23 mouse cellular contexts compared by ENCODE assay signal in genomic region chr8:91273493-91273892, GRCm38 (mm10). TPM values are rescaled to one million over a fixed set of nuclear protein-coding genes. Genes with fewer than 3 reads are reported as not detected.
A peak's percentile ranks its signal among the peaks of the same experiment; 100 is the strongest.
DNase-seq lines count a peak whose midpoint lies in the region; TF ChIP-seq lines count a peak whose summit lies in the region.
"Had no signal": no experiment of that assay in that cellular context is flagged by ENCODE, and none has a peak within 500 bp of the region (broad histone marks: within the 10 kb centered on the region; RNA-seq: fewer than 3 reads in every experiment).

No protein-coding gene starts in this region.

- DNase-seq in layer of hippocampus, adult 9-10 months (ENCODE audit: low spot score): peak; percentile 20
- DNase-seq in layer of hippocampus, adult 8-10 months (ENCODE audit: low spot score in 2 of 2): no peak
- DNase-seq in left cerebral cortex, adult 9 months (ENCODE audit: low spot score in 2 of 2): peak; percentile 24 to 48
- DNase-seq in left cerebral cortex, postnatal 4 days: no peak
- peak; percentile 72 for DNase-seq in brain, adult 2 months (ENCODE audit: low read depth, low spot score)
- DNase-seq in gastrocnemius, postnatal 14 days: no peak
- DNase-seq: adrenal gland, adult 8-10 months; adrenal gland, postnatal 25 days; cerebellum, adult 18-20 months; cerebellum, adult 9-10 months; cerebellum, postnatal 14 days; forebrain, postnatal 0 days; gastrocnemius, postnatal 10 days; heart, adult 11 months; heart, postnatal 10 days; heart, postnatal 36 days had no signal

- TF ChIP-seq CTCF in cortical plate, adult 2 months (IDR thresholded peaks at IDR 0.05; ENCODE audit: extremely low read depth, insufficient read depth, low read length): no peak

- H3K4me3 ChIP-seq in cortical plate, adult 2 months (ENCODE audit: insufficient read depth, low read length): no peak overlapping the region
- H3K4me3 ChIP-seq: embryonic facial prominence, embryonic 12.5 days; embryonic facial prominence, embryonic 15.5 days; heart, embryonic 12.5 days; heart, embryonic 15.5 days; hindbrain, embryonic 10.5 days; hindbrain, embryonic 13.5 days had no signal

- intact Hi-C loops in left cerebral cortex, postnatal 4 days (cut with DNase I): no loop called here
- intact Hi-C loops in gastrocnemius, postnatal 14 days (cut with DNase I; ENCODE audit: low total_unique reads): no loop called here

- no peak for TF ChIP-seq POLR2A in cortical plate, adult 2 months (IDR thresholded peaks at IDR 0.05; ENCODE audit: extremely low read depth, insufficient read depth, low read length)

- peaks cover 1% of the 10 kb centered on the region for H3K4me1 ChIP-seq in cortical plate, adult 2 months (ENCODE audit: control insufficient read depth, insufficient read depth, low read length)
- H3K4me1 ChIP-seq: embryonic facial prominence, embryonic 12.5 days; embryonic facial prominence, embryonic 15.5 days; heart, embryonic 12.5 days; heart, embryonic 15.5 days; hindbrain, embryonic 10.5 days; hindbrain, embryonic 13.5 days had no signal

- peak overlapping the region; percentile 39; the same call in 1 of the 2 replicates for H3K27ac ChIP-seq in cortical plate, adult 2 months (ENCODE audit: insufficient read depth, low read length)
- H3K27ac ChIP-seq: embryonic facial prominence, embryonic 12.5 days; embryonic facial prominence, embryonic 15.5 days; heart, embryonic 15.5 days; hindbrain, embryonic 10.5 days; hindbrain, embryonic 13.5 days had no signal

RNA-seq across cellular contexts. Expression of gene Rpgrip1l, which starts 39.6 kb away (rescaled TPM):
- 10 to 100 TPM; 20.9 to 27.3 (median 23.2) TPM for total RNA-seq in layer of hippocampus, adult 8-10 months (2022)
- total RNA-seq in left cerebral cortex, postnatal 4 days (2021): 10 to 100 TPM; 19.9 to 23.9 TPM
- polyA plus RNA-seq in cortical plate, adult 2 months (2012; rRNA removed): 7.8 and 8.1 TPM in 2 replicates
- 1 to 10 TPM; 1.8 to 3.3 TPM for total RNA-seq in gastrocnemius, postnatal 14 days (2021)

RNA-seq across cellular contexts. Expression of gene Fto, which starts 39.8 kb away (rescaled TPM):
- 100 to 1,000 TPM; 143 to 151 (median 148) TPM for total RNA-seq in layer of hippocampus, adult 8-10 months (2022)
- 100 to 1,000 TPM; 121 to 133 TPM for total RNA-seq in left cerebral cortex, postnatal 4 days (2021)
- 119 and 123 TPM in 2 replicates for polyA plus RNA-seq in cortical plate, adult 2 months (2012; rRNA removed)
- 10 to 100 TPM; 84.9 to 96.5 TPM for total RNA-seq in gastrocnemius, postnatal 14 days (2021)

Comparison
In these comparisons a context has a peak if more than half of its experiments do, and no peak if none do; other contexts are left out.
1. DNase-seq: peak in layer of hippocampus, adult 9-10 months (single experiment), left cerebral cortex, adult 9 months (2 of 2) and brain, adult 2 months (single experiment); none in layer of hippocampus, adult 8-10 months (0 of 2), left cerebral cortex, postnatal 4 days (single experiment) and gastrocnemius, postnatal 14 days (single experiment).
2. RNA of gene Rpgrip1l, which starts 39.6 kb away (total RNA-seq): 20.9 to 27.3 TPM in layer of hippocampus, adult 8-10 months and 19.9 to 23.9 TPM in left cerebral cortex, postnatal 4 days; 1.8 to 3.3 TPM in gastrocnemius, postnatal 14 days; every median in the first group is over 4 times any median in the second.